Mouse (Mus musculus) right cerebral cortex, postnatal 14 days (tissue): Measurements from ENCODE around the gene Zfp62.

Experiments used
- DNase-seq: peaks from one replicate; pipeline ENCODE4 v3.0.0; 2022

Gene Zfp62

DNA sequence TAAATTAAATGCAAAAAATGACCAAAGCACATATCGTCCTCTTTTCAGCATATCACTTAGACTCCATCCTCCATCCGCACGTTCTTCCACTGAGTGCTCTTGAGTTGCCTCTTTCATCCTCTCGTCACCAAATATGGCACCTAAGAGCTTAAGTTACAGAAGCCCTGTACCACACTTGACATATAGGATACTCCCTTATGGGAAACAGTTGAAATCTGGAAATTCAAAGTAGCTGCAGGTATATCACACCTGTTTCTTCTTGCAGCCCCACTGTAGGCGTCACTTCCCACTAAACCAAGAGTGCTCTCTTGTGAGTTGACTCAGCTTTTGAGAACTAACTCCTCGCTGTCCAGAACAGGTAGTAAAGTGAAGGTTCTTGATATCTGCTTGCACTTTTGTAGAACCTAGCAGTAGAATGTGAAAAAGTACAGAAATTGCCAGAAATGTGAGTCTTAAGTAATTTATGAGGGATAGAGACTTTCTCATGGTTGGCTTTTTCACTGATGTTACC lies 2.0 kb downstream of the Zfp62 start:
- no peak for DNase-seq

DNA sequence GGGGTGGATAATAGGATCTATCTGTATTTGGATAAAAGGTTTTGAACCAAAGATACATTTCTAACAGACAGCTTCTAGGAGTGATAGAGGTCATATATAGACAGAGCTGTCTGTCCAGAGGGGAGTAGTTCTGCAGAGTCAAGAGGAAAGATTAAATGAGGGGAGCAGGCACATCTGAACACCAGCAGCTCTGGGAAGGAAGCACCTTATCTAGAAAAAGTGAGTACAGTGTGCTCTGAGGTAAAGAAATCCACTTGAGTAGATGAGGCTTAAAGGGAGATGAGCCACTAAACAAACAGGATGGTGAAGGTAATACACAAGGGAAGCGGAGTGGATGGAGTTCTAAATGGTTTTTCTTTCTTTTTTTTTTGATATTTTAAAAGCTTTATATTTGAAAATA lies 4.4 kb downstream of the Zfp62 start:
- DNase-seq, result no peak

DNA sequence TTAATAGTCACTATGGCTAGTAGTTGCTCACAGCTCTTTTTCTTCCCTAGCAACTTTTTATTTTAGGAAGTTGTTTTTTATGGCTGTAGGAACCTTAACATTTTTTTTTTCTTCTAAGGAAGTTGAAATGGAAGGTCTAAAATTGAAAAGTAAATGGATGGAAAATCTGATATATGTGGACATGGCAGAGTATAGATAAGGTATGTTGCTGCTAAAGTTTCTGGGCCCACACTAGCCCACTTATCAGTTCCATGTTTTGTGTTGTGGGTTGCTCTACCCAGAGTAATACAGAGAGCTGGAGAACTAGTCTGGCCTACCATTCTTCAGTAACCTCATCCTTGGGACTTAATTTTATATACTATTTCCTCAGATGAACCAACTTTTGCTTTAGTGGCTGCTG lies 9.5 kb downstream of the Zfp62 start:
- DNase-seq, result no peak

DNA sequence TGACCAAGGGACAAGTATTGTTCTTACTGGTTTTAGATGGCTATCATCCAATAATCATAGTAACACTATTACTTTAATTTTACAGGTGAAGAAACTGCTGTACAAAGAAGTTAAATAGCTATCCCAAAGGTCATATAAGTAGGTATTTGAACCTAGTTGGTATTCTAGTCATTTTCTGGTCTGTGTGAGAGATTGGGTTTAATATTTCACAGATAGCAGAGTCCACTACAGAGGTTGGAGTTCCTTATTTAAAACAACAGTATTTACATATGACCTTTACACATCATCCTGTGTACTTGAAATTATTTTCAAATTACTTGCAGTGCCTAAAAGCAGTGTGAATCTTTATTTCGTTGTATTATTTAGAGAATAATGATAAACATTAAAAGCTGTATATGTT lies 10.4 kb downstream of the Zfp62 start:
- no peak for DNase-seq

DNA sequence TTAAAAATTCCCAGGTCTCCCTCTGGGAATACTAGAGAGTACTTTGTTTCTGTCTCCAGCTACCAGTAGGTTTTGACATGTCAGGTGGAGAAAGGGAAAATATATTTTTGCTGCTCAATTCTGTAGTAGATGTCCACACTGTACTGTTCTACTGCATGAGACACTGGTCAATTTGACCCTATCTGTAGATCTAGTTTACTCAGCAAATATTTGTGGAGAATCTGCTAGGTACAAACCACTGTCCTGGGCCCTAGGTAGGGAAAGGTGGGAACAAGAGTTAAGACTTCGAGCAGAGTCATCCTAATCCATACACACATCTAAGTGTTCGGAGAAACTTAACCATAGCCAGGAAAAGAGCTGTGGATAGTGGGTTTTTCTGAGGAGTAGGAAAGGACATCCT lies 16.2 kb downstream of the Zfp62 start:
- no peak for DNase-seq

DNA sequence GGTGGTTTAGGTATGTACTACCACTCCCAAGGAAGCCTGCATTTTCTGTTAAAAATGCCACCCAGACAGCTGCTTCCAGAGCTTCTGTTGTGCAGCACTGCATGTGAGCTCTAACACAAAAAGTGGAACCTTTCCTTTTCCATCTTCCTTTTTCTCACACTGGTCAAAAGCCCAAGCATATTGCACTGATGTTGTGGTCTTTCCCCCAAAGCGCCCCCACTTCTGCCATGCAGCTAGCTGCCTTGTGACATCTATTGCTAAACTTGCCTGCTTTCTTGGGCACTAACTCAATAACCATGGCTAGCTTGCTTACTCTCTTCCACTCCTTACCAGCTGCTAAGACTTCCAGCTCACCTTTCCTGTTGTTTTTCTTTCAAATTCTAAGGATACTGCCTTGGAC lies 21.4 kb downstream of the Zfp62 start:
- DNase-seq, result no peak

DNA sequence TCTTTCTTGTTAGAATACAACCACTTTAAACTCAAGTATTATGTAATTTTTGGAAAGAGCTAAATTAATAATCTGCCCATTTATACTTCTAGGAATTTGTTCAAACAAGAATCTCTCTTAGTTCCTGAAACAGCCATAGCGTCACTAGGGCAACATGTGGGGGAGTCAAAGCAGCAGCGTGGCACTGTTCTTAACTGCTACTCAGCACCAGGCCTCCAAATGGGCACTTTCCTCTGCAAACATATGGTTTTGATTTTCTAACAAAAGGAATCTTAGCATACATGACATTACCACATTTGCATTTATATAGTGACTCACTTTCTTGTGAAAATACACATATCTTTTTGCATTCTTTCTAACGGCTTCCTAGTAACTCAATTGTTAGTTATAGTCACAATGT lies 29.7 kb downstream of the Zfp62 start:
- DNase-seq, result no peak

DNA sequence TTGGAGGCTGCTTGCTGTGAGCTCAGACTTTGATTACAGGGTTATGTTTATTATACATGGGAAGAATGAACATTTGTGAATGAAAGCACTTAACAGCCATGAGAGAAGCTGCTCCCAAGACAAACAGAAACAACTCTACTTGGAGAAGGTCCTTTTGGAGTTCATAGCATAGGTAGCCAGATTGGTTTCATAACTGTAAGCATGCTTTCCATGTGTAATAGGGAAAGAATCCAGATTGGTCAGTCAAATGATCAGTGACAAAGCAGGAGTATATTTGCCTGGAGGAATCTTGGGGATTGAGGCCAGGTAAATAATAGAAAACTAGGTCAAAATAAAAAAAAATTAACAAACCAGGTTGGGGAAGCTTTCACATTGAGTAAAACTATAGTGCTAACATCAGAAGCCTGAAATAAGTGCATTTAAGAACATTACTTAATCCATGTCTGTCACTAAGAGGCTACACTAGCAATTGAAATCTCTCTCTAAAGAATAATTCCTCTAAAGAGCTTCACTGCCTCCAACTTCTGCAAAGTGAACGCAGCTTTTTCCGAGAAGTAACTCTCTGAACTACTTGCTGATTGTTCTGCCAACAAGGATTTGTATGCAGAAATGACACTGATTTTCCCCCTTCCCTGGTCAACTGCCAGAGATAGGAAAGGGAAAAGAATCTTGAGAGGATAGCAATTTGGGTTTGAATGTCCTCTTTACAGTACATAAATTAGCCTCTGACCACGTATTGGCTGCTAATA lies 32.5 kb downstream of the Zfp62 start:
- no peak for DNase-seq

DNA sequence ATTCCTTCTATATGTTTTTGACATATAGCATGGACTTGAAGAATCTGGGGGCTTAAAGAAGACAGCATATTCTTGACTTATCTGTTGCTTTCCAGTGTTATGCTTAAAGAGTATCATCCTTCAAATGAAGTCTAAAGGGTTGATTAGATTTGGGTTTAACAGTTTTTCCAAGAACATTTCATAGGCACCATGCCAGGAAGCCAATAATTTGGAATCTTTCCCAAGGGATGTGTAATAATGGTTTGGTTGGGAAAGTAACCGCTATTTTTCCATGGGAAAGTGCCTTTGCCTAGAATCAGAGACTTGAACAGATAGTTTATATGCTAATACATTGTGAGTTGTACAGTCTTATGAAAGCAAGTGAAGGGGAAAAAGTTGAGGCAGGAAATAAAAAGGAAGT lies 33.8 kb downstream of the Zfp62 start:
- DNase-seq, result no peak

DNA sequence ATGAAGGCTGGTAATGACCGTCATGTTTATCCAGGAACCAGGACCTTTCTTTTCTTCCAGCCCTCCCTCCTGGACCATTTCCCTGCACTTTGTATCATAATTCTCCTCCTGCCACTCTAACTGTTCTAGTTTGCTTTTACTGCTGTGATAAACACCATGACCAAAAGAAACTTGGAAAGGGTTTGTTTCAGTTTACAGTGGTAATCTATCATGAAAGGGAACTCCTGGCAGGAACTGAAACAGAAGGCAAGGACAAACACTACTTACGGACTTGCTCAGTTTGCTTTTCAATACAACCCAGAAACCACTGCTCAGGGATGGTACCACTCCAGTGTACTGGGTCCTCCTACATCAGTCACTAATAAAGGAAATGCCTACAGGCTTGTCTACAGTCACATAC lies 34.4 kb downstream of the Zfp62 start:
- DNase-seq, result no peak

DNA sequence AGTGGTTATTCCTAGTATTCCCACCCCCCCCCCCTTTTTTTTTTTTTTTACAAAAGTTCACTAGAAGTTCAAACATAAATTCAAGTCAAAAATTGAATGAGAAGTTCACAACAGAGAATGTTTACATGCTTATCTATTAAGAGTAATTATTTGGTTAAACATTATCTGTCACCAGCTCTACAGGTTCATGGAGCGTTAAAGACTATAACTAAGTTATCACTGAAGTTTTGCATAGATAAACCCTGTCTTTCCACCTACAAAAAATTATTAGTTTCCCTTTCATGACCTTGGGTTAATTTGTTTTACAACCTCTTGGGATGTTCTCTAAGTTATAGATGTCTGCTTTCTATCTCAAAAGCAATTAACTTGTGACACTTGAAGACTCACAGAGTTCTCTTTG lies 37.2 kb downstream of the Zfp62 start:
- no peak for DNase-seq

DNA sequence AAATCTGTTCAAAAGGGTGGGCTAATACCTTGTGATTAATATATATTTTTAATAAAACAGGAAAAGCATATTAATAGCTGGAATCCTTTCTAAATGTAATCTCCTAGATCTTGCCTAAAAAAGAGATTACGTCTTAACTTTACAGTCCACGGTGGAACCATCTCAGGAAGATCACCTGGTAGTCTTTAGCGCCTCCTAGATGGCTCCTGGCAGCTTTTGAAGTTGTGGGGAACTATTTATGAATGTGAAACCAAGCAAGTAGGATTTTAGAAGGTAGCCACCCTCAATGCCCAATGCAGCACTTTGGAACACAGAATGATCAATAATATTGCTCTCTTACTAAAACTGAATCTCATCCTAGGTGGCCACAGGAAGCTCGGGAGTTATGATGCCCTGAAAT lies 37.8 kb downstream of the Zfp62 start:
- no peak for DNase-seq

DNA sequence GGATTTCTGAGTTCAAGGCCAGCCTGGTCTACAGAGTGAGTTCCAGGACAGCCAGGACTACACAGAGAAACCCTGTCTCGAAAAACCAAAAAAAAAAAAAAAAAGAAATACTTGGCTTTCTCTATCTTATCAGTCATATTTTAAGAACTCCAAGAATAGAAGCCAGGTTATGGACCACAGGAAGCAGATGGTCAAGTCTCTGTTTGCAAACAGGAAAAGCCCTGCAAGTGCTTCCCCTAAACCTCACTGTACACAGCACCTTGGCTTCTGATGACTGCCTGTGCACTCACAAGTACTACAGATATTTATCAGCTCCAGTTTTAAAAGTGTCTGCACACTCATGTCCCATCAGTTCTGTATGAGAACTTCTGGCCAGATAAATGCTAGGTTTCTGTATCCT lies 38.4 kb downstream of the Zfp62 start:
- DNase-seq, result no peak

DNA sequence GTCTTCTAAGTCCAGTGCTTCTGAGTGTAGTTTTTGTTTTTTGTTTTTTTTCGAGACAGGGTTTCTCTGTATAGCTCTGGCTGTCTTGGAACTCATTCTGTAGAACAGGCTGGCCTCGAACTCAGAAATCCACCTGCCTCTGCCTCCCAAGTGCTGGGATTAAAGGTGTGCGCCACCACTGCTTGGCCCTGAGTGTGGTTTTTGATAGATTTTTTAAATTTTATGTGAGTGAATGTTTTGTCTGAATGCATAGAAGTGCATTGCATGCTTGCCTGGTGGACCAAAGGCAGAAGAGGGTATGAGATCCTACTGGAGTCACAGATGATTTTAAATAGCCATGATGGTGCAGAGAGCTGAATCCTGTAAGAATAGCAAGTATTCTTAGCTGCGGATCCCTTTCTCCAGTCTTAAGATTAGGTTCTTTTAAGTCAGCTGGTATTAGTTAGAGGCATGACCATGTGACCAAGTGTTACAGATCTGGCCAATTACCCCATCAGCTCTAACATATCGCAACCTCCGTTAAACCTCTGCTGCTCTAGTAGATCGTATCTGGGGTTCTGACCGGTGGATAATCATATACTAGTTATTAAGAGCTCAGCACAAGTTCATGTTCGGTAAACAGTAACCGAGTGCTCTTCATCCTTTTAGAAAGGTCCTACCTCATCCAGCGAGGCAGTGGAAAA lies 40.0 kb downstream of the Zfp62 start:
- no peak for DNase-seq

DNA sequence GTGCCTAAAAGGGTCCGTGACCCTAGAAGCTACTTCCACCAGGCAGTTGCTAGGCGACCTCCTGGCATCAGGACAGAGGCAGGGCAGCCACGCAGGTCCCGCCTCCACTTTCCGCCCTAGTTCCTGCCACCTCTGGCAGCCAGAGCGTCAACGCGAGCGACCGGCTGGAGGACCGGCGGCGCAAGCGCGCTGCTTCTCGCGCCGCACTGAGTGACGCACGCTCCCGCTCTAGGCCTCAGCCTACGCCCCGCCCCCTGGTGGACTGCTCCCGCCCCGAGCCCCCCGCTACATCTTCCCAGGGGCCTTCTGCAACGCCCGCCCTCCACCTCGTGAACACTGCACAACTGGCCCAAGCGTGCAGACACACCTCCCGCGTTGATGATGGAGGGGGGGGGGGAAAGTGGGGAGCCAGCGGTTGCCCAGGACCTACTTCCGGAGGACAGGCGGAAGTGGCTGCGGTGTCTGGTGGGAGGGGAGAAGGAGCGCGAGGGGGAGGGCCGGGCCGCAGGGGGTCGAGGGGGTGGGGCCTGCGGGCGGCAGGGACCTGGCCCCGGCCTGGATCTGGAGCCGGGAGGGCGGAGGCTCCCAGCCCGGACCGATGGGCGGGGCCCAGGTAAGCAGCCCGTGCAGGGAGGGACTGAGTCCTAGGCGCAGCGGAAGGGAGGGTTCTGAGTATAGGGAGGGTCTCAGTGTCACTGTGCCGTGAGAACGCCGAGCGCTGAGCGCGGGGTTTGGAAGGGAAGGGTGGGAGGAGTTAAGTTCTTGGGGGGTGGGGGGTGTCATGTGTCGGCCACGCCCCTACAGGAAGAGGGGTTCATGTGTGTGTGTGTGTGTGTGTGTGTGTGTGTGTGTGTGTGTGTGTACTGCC lies 40.9 kb downstream of the Zfp62 start, which contains the start of gene Mgat1:
TSS of gene Mgat1 (plus strand) at position 465 of the 868 bp plus-strand sequence.
- DNase-seq, result peak; percentile 91

DNA sequence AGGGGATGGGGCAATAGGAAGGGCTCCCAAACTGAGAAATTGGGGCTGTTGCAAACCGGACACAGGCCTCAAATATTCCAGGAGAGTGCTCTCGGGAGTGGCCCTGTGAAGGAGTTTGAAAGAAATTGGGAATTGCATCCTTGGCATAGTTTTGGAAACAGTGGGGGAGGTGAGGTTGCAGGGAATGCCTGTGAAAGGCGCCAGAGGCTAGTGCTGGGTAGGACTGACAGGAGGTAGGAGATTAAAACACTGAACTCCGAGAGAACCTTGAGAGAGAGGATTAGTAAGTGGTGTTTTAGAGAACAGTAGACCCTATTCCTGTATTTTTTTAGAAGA lies 41.5 kb downstream of the Zfp62 start:
- DNase-seq, result no peak

DNA sequence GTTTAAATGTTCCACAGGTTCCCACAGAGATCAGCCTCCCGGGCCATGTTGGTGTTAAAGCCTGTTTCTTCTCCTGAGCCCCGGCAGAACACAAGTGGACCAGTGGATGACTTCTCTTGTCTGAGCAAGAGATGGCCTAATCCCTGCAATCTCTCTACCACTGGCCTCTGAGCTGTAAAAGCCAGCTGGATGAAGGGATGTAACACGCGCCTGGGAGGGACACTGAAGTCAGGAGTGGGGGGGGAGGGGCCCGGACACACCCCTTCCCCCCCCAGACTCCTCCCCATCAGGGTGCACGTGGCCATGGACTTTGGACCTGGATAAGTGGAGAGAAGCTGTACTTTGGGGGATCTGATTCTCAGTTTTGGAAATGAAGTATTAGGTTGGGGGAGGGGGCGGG lies 42.1 kb downstream of the Zfp62 start:
- no peak for DNase-seq

DNA sequence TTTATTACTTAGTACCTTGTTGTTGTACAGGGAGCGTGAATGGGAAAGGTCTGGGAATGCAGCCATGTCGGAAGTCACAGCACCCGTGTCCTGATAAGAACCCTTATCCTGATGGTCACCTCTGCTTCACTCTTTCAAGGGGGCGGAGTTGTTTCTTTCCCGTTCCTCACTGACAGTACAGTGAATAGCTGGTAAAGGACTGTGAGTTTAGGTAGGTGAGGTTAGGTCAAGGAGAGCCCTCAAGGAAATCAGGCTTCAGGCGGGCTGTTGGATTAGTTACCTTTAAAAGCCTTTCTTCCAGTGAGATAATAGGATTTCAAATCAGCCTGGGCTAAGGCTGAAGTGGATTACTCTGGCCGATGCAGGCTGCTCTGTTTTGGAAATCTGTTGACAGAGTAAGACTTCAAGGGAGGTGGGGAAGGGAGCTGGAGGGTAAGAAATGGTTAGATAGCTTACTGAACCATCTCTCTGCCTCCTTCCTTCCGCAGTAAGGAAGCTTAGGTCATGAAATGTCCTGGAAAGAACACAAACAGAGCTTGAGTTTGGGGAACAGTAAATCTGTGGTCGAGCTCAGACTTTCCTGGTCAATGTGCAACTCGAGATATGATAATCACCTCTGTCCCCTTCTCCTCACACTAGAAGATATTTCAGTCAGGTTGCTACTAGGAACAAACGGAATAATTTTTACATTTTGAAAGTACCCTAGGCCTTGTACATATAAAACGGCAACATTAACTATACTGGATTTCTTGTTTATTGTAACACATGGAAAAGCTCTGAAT lies 42.7 kb downstream of the Zfp62 start:
- no peak for DNase-seq

DNA sequence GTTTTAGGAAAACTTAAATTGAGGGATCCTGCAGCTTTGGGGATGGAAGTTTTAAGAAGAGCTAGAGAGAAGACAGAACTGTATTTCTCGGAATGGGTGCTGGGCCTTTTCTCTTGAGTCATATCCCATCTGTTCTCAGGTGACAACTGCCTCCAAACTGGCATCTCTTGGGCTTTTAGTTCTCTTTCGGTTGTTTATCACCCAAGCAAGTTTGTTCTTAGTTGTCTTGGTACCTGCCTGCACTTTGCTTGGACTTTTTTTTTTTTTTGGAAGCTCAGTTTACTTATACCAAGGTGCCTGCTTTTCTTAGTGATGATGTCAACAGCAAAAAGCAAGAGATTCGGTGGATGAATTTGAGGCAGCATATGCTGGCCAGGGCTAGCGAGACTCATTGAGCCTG lies 43.4 kb downstream of the Zfp62 start:
- DNase-seq, result no peak

DNA sequence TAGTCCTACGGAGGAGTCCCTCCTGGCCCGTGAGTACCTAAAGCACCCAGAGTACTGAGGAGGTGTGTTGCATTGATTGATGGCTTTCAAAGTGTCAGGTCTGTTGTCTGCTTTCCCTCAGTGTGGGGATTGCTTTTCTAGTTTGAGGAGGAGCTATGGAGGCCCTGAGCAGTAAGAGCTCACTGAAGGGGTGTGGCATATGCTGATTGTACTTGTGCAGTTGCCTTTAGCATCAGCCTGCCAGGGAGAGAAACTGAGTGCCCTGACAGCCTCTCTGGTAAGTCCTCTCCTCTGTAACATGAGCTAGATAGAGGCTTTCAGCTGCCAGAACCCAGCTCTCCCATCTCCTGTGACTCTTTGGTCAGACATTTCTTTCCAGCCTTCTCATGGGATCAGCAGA lies 44.2 kb downstream of the Zfp62 start:
- DNase-seq, result no peak

DNA sequence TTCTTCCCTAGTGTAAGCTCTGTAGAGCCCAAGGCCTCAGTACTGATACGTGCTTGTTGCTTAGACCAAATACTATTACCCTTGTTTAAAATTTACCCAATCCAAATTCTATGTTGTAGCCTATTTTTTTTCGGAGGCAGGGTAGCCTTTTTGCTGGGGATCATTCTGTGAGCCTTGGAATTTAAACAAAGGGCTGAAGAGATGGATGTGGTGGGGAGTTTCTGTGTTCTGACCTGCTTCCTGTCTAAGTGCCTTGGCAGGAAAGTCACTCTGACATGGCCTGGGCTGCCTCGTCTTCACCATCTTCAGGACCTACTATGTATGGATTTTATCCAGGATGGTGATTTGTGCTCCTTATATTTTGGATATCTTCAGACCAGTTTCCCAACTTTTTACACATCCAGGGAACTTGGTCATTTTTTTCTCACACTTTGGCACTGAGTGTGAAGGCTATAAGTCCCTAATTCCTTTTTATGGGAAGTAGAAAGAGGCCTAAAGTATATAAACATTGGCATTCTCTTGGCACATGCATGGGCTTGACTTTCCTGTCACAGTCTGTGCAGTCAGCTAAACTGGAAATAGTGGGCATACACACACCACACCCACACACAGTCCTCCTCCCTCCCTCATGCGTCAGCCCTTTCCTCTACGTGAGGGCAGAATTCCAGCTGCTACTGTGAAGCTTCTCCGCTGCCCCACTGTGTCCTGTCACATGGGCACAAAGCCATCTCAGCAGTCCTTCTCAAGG lies 45.3 kb downstream of the Zfp62 start:
- no peak for DNase-seq
